28 mouse cellular contexts compared by ENCODE assay signal in genomic region chr9:77484751-77485150, GRCm38 (mm10). TPM values are rescaled to one million over a fixed set of nuclear protein-coding genes. Genes with fewer than 3 reads are reported as not detected.
DNase-seq lines count a peak whose midpoint lies in the region; TF ChIP-seq lines count a peak whose summit lies in the region.
"Had no signal": no experiment of that assay in that cellular context is flagged by ENCODE, and none has a peak within 500 bp of the region (broad histone marks: within the 10 kb centered on the region; RNA-seq: fewer than 3 reads in every experiment).

No protein-coding gene starts in this region.

- no peak for TF ChIP-seq CTCF in kidney, adult 2 months (conservative IDR thresholded peaks at IDR 0.05; ENCODE audit: insufficient read depth, insufficient read length, low read depth, low read length)

- H3K4me3 ChIP-seq in kidney, adult 2 months (ENCODE audit: insufficient read depth, low read depth, low read length): no peak overlapping the region
- H3K4me3 ChIP-seq: embryonic facial prominence, embryonic 12.5 days; embryonic facial prominence, embryonic 15.5 days; forebrain, embryonic 12.5 days; heart, embryonic 12.5 days; heart, embryonic 15.5 days; hindbrain, embryonic 10.5 days; hindbrain, embryonic 13.5 days; intestine, embryonic 15.5 days had no signal

- H3K27ac ChIP-seq in kidney, adult 2 months (ENCODE audit: insufficient read depth, low read depth, low read length): no peak overlapping the region
- H3K27ac ChIP-seq: embryonic facial prominence, embryonic 12.5 days; embryonic facial prominence, embryonic 15.5 days; forebrain, embryonic 12.5 days; heart, embryonic 15.5 days; hindbrain, embryonic 10.5 days; hindbrain, embryonic 13.5 days; intestine, embryonic 15.5 days had no signal

- H3K27me3 ChIP-seq in kidney, adult 2 months (replicated peaks; ENCODE audit: control insufficient read depth, insufficient read depth, low read length): no peaks in the 10 kb centered on the region
- H3K27me3 ChIP-seq: CH12.LX; embryonic facial prominence, embryonic 12.5 days; embryonic facial prominence, embryonic 15.5 days; forebrain, embryonic 12.5 days; heart, embryonic 12.5 days; heart, embryonic 15.5 days; hindbrain, embryonic 13.5 days; intestine, embryonic 15.5 days; Patski had no signal

- no peaks in the 10 kb centered on the region for H3K4me1 ChIP-seq in kidney, adult 2 months (ENCODE audit: control insufficient read depth, insufficient read depth, low read length)

- DNase-seq in adrenal gland, adult 2 months: peak; percentile 79
- no peak for DNase-seq in adrenal gland, adult 18-20 months (ENCODE audit: low spot score in 2 of 2)
- peak; percentile 33 for DNase-seq in testis, postnatal 10 days (ENCODE audit: low spot score)
- DNase-seq in testis, postnatal 14 days (ENCODE audit: low spot score): no peak
- peak; percentile 49 for DNase-seq in adrenal gland, postnatal 10 days
- peak; percentile 69 to 73 for DNase-seq in adrenal gland, postnatal 36 days
- no peak for DNase-seq in left cerebral cortex, adult 9 months (ENCODE audit: low spot score in 2 of 2)
- no peak for DNase-seq in kidney, adult 2 months
- DNase-seq: B cell, adult 2 months; cerebellum, adult 18-20 months; cerebellum, adult 9-11 months; cerebellum, postnatal 25 days; gastrocnemius, postnatal 10 days; gastrocnemius, postnatal 36 days; heart, postnatal 10 days; heart, postnatal 36 days; kidney, adult 11 months had no signal

- no peak for TF ChIP-seq POLR2A in kidney, adult 2 months (IDR thresholded peaks at IDR 0.05; ENCODE audit: low read depth, low read length)

- H3K36me3 ChIP-seq in kidney, adult 2 months (ENCODE audit: control insufficient read depth, insufficient read depth, low read length): no peaks in the 10 kb centered on the region
- H3K36me3 ChIP-seq: embryonic facial prominence, embryonic 12.5 days; embryonic facial prominence, embryonic 15.5 days; forebrain, embryonic 12.5 days; G1E; heart, embryonic 12.5 days; heart, embryonic 15.5 days; hindbrain, embryonic 10.5 days; hindbrain, embryonic 13.5 days; intestine, embryonic 15.5 days had no signal

- 95% methylated on average over 10 of the region's 10 CpGs for WGBS in kidney, adult 2 months

RNA-seq across cellular contexts. Expression of gene Lrrc1, which starts 59.9 kb away (rescaled TPM):
- total RNA-seq in adrenal gland, adult 2 months (2021): 10 to 100 TPM; 10.0 to 15.1 TPM
- polyA plus RNA-seq in adrenal gland, adult 2 months (2012; rRNA removed): 10.7 and 22.8 TPM in 2 replicates
- 1 to 10 TPM; 7.5 to 7.9 TPM for total RNA-seq in adrenal gland, adult 18-20 months (2021)
- 10 to 100 TPM; 10.8 to 14.6 TPM for total RNA-seq in adrenal gland, postnatal 10 days (2021)
- total RNA-seq in adrenal gland, postnatal 36 days (2021): 10 to 100 TPM; 12.8 to 15.1 TPM
- polyA plus RNA-seq in kidney, adult 2 months (2012; rRNA removed): 34.0 and 40.7 TPM in 2 replicates
- polyA plus RNA-seq: G1E had no signal

Comparison
In these comparisons a context has a peak if more than half of its experiments do, and no peak if none do; other contexts are left out.
1. DNase-seq: peak in adrenal gland, adult 2 months (single experiment), testis, postnatal 10 days (single experiment), adrenal gland, postnatal 10 days (single experiment) and adrenal gland, postnatal 36 days (2 of 2); none in adrenal gland, adult 18-20 months (0 of 2), testis, postnatal 14 days (single experiment), left cerebral cortex, adult 9 months (0 of 2) and kidney, adult 2 months (single experiment).